Mouse (Mus musculus): ENCODE measurements around the gene Tmtc2. TPM values are rescaled to one million over a fixed set of nuclear protein-coding genes. Genes with fewer than 3 reads are reported as not detected.
A peak's percentile ranks its signal among the peaks of the same experiment; 100 is the strongest.

Gene Tmtc2
- polyA plus RNA-seq, 1 experiment from 2014 or later, result 10.1 TPM

- WGBS, result 90% methylated on average over 4 of the region's 4 CpGs
- H3K4me3 ChIP-seq, result no peak overlapping the region
- DNase-seq (ENCODE audit: low spot score), result no peak
- H3K27ac ChIP-seq, result no peak overlapping the region
- no peaks in the 10 kb centered on the region for H3K9me3 ChIP-seq (replicated peaks)
- H3K4me1 ChIP-seq, result peaks cover 19% of the 10 kb centered on the region
- H3K36me3 ChIP-seq, result no peaks in the 10 kb centered on the region
- no peaks in the 10 kb centered on the region for H3K27me3 ChIP-seq (ENCODE audit: low read depth, poor library complexity, severe bottlenecking)
Observed at GRCm38 (mm10) chr10:105536910-105537309, 37.3 kb downstream of the Tmtc2 start.

GRCm38 (mm10) chr10:105535848-105536247 is 38.4 kb downstream of the Tmtc2 start:
- peaks cover 20% of the 10 kb centered on the region for H3K4me1 ChIP-seq
- H3K27ac ChIP-seq, result no peak overlapping the region

GRCm38 (mm10) chr10:105532747-105533146 is 41.5 kb downstream of the Tmtc2 start:
- 0 out of 2 replicates have a peak overlapping the region, but pooled peaks have one; percentile 20 for H3K27ac ChIP-seq
- H3K36me3 ChIP-seq, result no peaks in the 10 kb centered on the region
- no peaks in the 10 kb centered on the region for H3K27me3 ChIP-seq (ENCODE audit: low read depth, poor library complexity, severe bottlenecking)
- WGBS, result 56% methylated on average over 7 of the region's 7 CpGs
- no peak overlapping the region for H3K4me3 ChIP-seq
- no peaks in the 10 kb centered on the region for H3K9me3 ChIP-seq (replicated peaks)
- H3K4me1 ChIP-seq, result peaks cover 20% of the 10 kb centered on the region
- DNase-seq (ENCODE audit: low spot score), result no peak

More at GRCm38 (mm10) chr10:105535848-105536247, 38.4 kb downstream of the Tmtc2 start:
- Histone ChIP-seq H3K36me3 (no peaks in the 10 kb centered on the region), H3K4me3 (no peak overlapping the region), H3K9me3 (replicated peaks) (no peaks in the 10 kb centered on the region), H3K27me3 (ENCODE audit: low read depth, poor library complexity, severe bottlenecking) (no peaks in the 10 kb centered on the region)
- no peak for DNase-seq (ENCODE audit: low spot score)

- peaks cover 20% of the 10 kb centered on the region for H3K4me1 ChIP-seq
- H3K9me3 ChIP-seq (replicated peaks), result no peaks in the 10 kb centered on the region
- 94% methylated on average over 5 of the region's 5 CpGs for WGBS
- H3K4me3 ChIP-seq, result no peak overlapping the region
- no peaks in the 10 kb centered on the region for H3K27me3 ChIP-seq (ENCODE audit: low read depth, poor library complexity, severe bottlenecking)
- H3K27ac ChIP-seq, result no peak overlapping the region
- DNase-seq (ENCODE audit: low spot score), result no peak
- H3K36me3 ChIP-seq, result no peaks in the 10 kb centered on the region
Observed at GRCm38 (mm10) chr10:105532019-105532525, 42.2 kb downstream of the Tmtc2 start.

GRCm38 (mm10) chr10:105531080-105531894 is 43.0 kb downstream of the Tmtc2 start:
- no peak for DNase-seq (ENCODE audit: low spot score)
- Histone ChIP-seq H3K27ac (no peak overlapping the region), H3K36me3 (no peaks in the 10 kb centered on the region), H3K9me3 (replicated peaks) (no peaks in the 10 kb centered on the region), H3K27me3 (ENCODE audit: low read depth, poor library complexity, severe bottlenecking) (no peaks in the 10 kb centered on the region), H3K4me3 (no peak overlapping the region), H3K4me1 (peaks cover 20% of the 10 kb centered on the region)
- 90% methylated on average over 9 of the region's 9 CpGs for WGBS

GRCm38 (mm10) chr10:105523405-105524088 is 50.7 kb downstream of the Tmtc2 start:
- H3K4me3 ChIP-seq, result no peak overlapping the region
- no peak for DNase-seq (ENCODE audit: low spot score)
- H3K4me1 ChIP-seq, result peaks cover 31% of the 10 kb centered on the region
- no peaks in the 10 kb centered on the region for H3K9me3 ChIP-seq (replicated peaks)
- H3K36me3 ChIP-seq, result no peaks in the 10 kb centered on the region
- no peaks in the 10 kb centered on the region for H3K27me3 ChIP-seq (ENCODE audit: low read depth, poor library complexity, severe bottlenecking)
- WGBS, result 50% methylated on average over 8 of the region's 8 CpGs
- H3K27ac ChIP-seq, result no peak overlapping the region; the same call in 1 of the 2 replicates

- Histone ChIP-seq H3K9me3 (replicated peaks) (no peaks in the 10 kb centered on the region), H3K4me3 (no peak overlapping the region), H3K36me3 (no peaks in the 10 kb centered on the region), H3K27me3 (ENCODE audit: low read depth, poor library complexity, severe bottlenecking) (no peaks in the 10 kb centered on the region), H3K27ac (no peak overlapping the region), H3K4me1 (peaks cover 31% of the 10 kb centered on the region)
- 81% methylated on average over 7 of the region's 7 CpGs for WGBS
- DNase-seq (ENCODE audit: low spot score), result no peak
Observed at GRCm38 (mm10) chr10:105522431-105522830, 51.8 kb downstream of the Tmtc2 start.

GRCm38 (mm10) chr10:105519154-105519806 is 55.0 kb downstream of the Tmtc2 start:
- Histone ChIP-seq H3K9me3 (replicated peaks) (no peaks in the 10 kb centered on the region), H3K4me1 (peaks cover 30% of the 10 kb centered on the region), H3K27ac (no peak overlapping the region; the same call in 1 of the 2 replicates), H3K27me3 (ENCODE audit: low read depth, poor library complexity, severe bottlenecking) (no peaks in the 10 kb centered on the region), H3K4me3 (no peak overlapping the region), H3K36me3 (no peaks in the 10 kb centered on the region)
- 89% methylated on average over 6 of the region's 6 CpGs for WGBS
- no peak for DNase-seq (ENCODE audit: low spot score)

GRCm38 (mm10) chr10:105518144-105518543 is 56.1 kb downstream of the Tmtc2 start:
- no peaks in the 10 kb centered on the region for H3K9me3 ChIP-seq (replicated peaks)
- H3K4me3 ChIP-seq, result no peak overlapping the region
- H3K4me1 ChIP-seq, result peaks cover 20% of the 10 kb centered on the region; the same call in 1 of the 2 replicates
- no peak for DNase-seq (ENCODE audit: low spot score)
- no peaks in the 10 kb centered on the region for H3K27me3 ChIP-seq (ENCODE audit: low read depth, poor library complexity, severe bottlenecking)
- 93% methylated on average over 9 of the region's 9 CpGs for WGBS
- H3K27ac ChIP-seq, result no peak overlapping the region
- H3K36me3 ChIP-seq, result no peaks in the 10 kb centered on the region

- H3K4me3 ChIP-seq, result no peak overlapping the region
- DNase-seq (ENCODE audit: low spot score), result no peak
- no peaks in the 10 kb centered on the region for H3K9me3 ChIP-seq (replicated peaks)
- H3K36me3 ChIP-seq, result no peaks in the 10 kb centered on the region
- no peaks in the 10 kb centered on the region for H3K27me3 ChIP-seq (ENCODE audit: low read depth, poor library complexity, severe bottlenecking)
- peaks cover 19% of the 10 kb centered on the region for H3K4me1 ChIP-seq
- 88% methylated on average over 7 of the region's 7 CpGs for WGBS
- no peak overlapping the region for H3K27ac ChIP-seq
Observed at GRCm38 (mm10) chr10:105513777-105514322, 60.4 kb downstream of the Tmtc2 start.

GRCm38 (mm10) chr10:105509896-105510272 is 64.4 kb downstream of the Tmtc2 start:
- WGBS, result 53% methylated on average over 5 of the region's 5 CpGs
- peak overlapping the region; percentile 11; the same call in 1 of the 2 replicates for H3K4me3 ChIP-seq
- H3K36me3 ChIP-seq, result peaks cover 13% of the 10 kb centered on the region
- H3K27me3 ChIP-seq (ENCODE audit: low read depth, poor library complexity, severe bottlenecking), result no peaks in the 10 kb centered on the region
- peak; percentile 37 for DNase-seq (ENCODE audit: low spot score)
- H3K4me1 ChIP-seq, result peaks cover 19% of the 10 kb centered on the region
- H3K9me3 ChIP-seq (replicated peaks), result no peaks in the 10 kb centered on the region
- peak overlapping the region; percentile 38; the same call in 1 of the 2 replicates for H3K27ac ChIP-seq

GRCm38 (mm10) chr10:105509146-105509895 is 64.9 kb downstream of the Tmtc2 start:
- Histone ChIP-seq H3K27ac (peak overlapping the region; percentile 38; the same call in 1 of the 2 replicates), H3K4me3 (peak overlapping the region; percentile 11; the same call in 1 of the 2 replicates), H3K9me3 (replicated peaks) (no peaks in the 10 kb centered on the region), H3K36me3 (peaks cover 13% of the 10 kb centered on the region), H3K27me3 (ENCODE audit: low read depth, poor library complexity, severe bottlenecking) (no peaks in the 10 kb centered on the region), H3K4me1 (peaks cover 19% of the 10 kb centered on the region)
- DNase-seq (ENCODE audit: low spot score), result no peak
- whole genome bisulfite sequencing, result 66% methylated on average over 11 of the region's 12 CpGs

All from limb, embryonic 10.5 days (tissue).